Mouse (Mus musculus) embryonic fibroblast, embryonic 13.5 days (primary cell): Measurements from ENCODE around the gene Uba5.

Source experiments
- CTCF ChIP-seq: IDR thresholded peaks from 2 replicates; pipeline ENCODE4 v1.5.1; 2011; ENCODE audit warnings: mild to moderate bottlenecking, control low read depth, low read length, moderate library complexity, borderline replicate concordance; ENCODE audit not compliant: insufficient read depth
- POLR2A ChIP-seq: IDR thresholded peaks from 2 replicates; pipeline ENCODE4 v1.6.1; 2011; ENCODE audit warnings: low read depth, mild to moderate bottlenecking, control low read depth, low read length, moderate library complexity

DNA sequence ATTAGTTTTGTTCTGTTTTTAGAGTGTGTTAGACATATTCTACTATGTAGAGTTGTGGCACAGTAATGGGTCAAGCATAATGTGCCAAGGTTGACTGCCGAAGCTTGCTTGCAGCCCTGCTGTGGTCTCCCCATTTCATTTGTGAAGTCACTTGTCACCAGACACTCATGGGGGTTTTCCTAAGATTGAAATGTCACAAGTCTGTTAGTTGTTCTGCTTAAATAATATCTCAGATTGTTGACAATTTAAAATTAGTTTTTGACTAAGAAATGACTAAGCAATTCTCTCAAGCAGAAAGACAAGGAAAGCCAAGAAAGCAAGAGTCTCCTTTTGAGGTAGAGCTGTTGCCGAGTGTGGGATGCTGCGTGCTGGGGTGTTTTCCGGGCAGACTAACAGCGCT, 30.0 kb upstream of the Uba5 start:
- TF ChIP-seq CTCF = no peak
- no peak for TF ChIP-seq POLR2A
